Mouse (Mus musculus) retina, postnatal 7 days (tissue): Measurements from ENCODE around the gene Lrrc27.

Experiments
- DNase-seq: peaks from one replicate; pipeline ENCODE4 v3.0.0-alpha.2; 2012; ENCODE audit warnings: low read depth, low spot score

Gene Lrrc27

GRCm38 (mm10) chr7:139214160-139214559 is 1.4 kb downstream of the Lrrc27 start:
- no peak for DNase-seq

- DNase-seq, result no peak
Measured at GRCm38 (mm10) chr7:139214596-139215340, 2.0 kb downstream of the Lrrc27 start.

GRCm38 (mm10) chr7:139215516-139215915 is 2.7 kb downstream of the Lrrc27 start:
- DNase-seq, result no peak

DNA sequence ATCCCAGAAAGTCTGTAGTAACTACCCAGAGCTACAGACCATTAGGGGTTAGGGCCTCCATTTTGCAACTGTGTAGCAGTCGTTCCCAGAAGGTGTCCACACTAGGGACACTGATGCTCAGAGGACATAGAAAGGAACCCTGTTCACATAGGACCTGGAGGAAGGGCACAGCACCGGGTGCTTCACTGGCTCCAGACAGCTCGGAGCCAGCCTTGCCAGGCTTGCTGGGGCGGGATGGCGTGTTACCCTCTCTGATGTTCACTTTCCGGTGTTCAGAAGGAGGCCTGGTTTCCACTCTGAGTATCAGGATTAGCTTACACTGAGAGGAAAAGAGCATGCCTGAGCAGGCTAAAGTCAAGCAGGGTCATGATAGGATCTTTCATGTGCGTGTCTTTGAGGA is 3.2 kb downstream of the Lrrc27 start:
- DNase-seq, result no peak

- no peak for DNase-seq
Measured at GRCm38 (mm10) chr7:139216464-139216863, 3.7 kb downstream of the Lrrc27 start.

GRCm38 (mm10) chr7:139217046-139217445 is 4.3 kb downstream of the Lrrc27 start:
- no peak for DNase-seq

DNA sequence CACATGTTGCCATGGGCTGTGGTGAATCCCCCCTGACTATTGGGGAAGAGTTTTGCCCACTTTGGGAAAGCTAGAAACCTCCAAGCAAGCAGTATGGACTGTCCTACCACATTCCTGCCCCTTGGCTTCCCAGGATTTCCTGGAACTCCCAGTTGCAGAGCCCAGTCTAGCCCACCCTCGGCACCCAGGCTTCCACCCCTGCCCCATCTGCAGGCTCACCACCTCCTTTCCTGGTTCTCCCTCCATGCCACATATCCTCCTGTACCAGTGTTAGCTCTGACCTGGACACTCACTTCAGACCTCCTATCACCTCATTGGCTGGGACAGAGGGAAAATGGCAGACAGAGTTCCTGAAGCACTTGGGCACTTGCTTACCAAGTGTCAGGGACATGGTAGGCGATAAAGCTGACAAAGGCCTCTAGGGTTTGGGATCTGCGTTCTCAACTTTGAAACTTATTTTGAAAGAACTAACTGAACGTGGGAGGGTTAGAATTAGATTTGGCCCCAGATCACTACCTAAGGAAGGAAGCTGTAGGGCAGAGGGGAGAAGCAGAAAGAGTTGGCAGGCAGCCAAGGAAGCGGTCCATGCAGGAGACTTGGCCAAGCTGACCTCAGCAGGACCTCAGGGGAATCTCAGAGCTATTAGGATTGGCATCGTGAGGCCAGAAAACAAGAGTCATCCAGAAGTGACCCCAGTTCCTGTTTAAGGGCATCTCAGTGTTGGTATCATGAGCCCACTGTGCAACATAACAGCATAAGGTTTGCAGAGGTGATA is 6.0 kb downstream of the Lrrc27 start:
- DNase-seq, result no peak

GRCm38 (mm10) chr7:139219486-139219885 is 6.7 kb downstream of the Lrrc27 start:
- no peak for DNase-seq

GRCm38 (mm10) chr7:139220303-139220702 is 7.5 kb downstream of the Lrrc27 start:
- DNase-seq, result peak; percentile 48

- no peak for DNase-seq
Measured at GRCm38 (mm10) chr7:139221072-139221471, 8.3 kb downstream of the Lrrc27 start.

- DNase-seq, result no peak
Measured at GRCm38 (mm10) chr7:139221856-139222255, 9.1 kb downstream of the Lrrc27 start.

DNA sequence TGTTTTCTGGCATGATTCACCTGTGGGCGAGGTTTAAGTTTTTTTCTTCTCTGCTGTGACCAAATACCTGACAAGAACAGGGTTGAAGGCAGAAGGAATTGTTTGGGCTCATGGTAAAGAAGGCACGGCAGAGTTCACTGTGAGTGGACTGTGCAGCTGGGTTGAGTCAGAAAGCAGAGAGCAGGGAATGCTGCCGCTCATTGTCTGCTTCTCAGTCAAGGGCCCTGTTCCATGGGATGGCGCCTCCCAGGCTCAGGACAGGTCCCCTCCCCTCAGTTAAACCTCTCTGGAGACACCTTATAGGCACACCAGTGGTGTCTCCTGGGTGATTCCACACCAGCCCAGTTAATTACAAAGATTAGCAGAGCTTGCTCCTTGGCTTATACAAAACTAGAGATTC is 9.6 kb downstream of the Lrrc27 start:
- DNase-seq, result no peak

- no peak for DNase-seq
Measured at GRCm38 (mm10) chr7:139224070-139224469, 11.3 kb downstream of the Lrrc27 start.

DNA sequence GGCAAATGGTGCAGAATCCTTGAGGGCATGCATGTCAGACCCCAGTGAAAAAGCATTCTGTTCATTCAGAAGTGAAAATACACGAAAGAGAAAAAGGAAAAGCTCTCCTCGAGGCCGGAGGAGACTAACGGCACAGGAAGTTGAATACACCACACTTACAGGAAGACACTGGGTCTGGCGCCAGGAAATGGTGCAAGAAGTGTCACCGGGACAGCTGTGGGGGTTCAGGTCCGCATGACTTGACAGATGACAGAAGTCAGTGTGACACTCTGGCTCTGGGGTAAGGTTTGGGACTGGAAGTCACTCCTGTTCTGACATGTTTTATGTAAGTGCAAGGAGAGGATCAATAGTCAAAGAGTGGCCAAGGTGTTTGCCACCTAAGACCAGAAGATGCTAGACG is 11.9 kb downstream of the Lrrc27 start:
- DNase-seq, result no peak

DNA sequence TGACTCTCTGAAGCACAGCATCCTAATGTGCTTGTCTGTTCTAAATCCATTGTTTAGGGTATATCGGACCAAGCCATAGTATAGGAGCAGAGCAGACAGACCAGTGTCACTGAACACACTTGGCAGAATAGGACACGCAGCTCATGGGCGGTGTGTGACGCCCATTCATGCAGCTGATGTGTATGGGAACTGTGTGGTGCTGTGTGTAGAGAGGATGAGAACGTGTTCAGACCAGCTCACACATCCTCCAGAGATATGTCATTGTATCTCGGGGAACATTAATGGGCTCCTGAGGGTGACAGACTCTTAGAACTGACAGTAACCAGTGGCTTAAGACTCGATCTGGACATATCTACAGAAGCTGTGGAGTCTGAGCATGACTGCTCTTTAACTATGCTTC is 13.6 kb downstream of the Lrrc27 start:
- DNase-seq, result no peak

DNA sequence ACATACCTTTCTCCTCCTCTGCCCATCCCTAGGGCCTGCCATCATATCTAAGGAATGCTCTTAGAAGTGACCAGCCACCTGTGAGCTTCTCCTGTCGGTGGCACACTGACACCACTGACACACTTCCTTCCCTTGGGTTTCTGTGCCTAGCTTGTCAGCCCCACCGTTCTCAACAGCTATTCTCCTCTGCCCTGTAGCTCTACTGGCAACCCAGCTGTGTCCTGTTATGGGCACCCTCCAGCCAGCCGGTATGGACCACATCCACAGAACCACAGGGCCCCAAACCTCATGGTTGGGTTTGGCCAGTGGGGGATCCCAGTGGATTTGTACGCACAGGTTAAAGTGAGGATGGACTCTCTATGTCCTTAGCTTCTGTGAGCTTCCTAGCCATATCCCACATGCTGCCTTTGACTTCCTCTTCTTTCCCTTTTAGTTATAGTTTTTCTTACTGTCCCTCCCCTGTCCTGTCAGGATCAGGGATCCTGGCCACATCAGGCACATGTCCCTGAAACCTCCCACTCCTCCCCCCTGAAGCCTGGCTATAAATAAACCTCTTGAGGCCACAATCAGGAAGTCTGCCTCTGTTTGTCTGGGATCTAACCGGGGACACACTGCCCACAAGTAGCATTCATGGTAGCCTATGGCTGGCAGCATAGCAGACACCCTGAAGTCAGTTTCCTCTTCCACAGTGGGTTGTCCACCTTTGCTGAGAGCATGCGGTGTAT is 15.8 kb downstream of the Lrrc27 start:
- no peak for DNase-seq

- no peak for DNase-seq
Measured at GRCm38 (mm10) chr7:139229837-139230236, 17.0 kb downstream of the Lrrc27 start.

GRCm38 (mm10) chr7:139230241-139230640 is 17.5 kb downstream of the Lrrc27 start:
- DNase-seq, result no peak

DNA sequence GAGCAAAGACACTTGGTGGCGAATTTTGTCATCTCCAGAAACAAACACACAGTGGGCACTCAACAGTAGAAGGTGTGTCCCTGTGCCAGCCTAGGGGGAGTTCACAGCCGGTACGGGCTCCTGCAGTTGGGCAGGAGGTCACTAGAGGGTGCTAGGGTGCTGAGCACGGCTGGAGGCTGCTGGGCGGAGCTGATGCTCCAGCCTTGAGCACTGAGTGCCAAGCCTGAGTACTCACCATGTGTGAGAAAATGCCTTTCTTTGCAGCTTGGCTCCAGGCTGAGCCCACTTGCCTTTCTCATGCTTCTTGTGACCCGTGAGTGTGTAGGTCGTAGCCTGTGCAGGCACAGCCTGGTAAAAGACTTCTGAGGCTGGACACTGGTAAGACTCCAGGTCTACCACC is 20.9 kb downstream of the Lrrc27 start:
- peak; percentile 68 for DNase-seq

DNA sequence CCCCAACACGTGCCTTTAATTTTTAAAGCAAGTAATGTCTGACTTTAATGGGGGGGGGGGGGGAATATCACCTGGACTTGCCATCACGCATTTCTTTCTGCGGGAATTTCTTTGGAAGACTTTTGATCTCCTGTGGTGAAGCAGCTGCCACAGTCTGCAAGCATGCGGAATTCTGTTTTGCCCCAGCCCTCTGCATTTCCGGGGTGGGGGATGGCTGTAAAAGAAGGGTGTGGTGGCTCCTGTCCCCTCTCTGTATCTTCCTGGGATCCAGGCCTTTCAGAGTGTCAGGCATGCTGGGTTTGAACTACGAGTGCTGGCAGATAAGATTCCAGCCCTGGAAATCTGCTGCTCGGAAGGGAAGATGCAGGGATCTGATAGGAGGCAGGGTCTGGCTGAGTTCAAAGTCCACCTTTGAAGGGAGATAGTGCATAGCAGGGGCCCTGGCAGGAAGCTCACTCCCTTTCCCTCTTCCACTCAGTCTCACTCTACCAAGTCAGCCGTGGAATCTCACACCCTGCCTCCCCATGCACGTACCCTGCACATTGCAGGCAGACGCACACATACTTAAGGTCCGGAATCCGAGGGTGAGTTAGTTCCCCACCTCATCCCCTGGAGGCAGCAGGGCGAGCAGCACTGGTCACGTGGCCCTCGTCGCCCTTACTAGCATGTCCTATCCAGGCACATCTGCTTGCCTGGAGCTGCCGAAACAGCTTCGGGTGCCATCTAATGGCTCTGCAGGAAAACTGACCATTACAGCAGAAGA is 21.8 kb downstream of the Lrrc27 start:
- no peak for DNase-seq

- DNase-seq, result no peak
Measured at GRCm38 (mm10) chr7:139235651-139236358, 23.0 kb downstream of the Lrrc27 start.
